In the genomic region with DNA sequence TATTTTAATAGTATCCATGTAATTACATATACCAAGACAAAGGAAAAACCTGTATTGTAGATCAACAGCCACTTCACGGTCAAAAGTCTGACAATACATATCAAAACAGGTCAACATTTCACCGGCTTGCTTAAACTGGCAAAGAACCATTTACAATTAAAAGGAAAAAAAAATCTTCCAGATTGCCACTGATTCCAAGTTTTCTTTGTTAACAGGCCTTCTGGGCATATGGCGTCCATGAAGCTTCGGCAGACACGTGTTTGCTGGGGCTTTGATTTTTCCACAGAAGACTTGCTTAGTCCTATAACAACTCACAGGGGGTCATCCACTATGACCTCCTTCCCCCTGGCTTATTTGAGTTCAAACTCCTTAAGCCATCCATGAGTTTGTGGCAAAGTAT, we compare ENCODE assay signal across 23 mouse cellular contexts.
"Had no signal": no experiment of that assay in that cellular context is flagged by ENCODE, and none has a peak within 500 bp of the region (broad histone marks: within the 10 kb centered on the region; RNA-seq: fewer than 3 reads in every experiment).

No protein-coding gene starts in this region.

- H3K9ac ChIP-seq: limb, embryonic 13.5 days; liver, embryonic 12.5 days; liver, embryonic 15.5 days; lung, embryonic 15.5 days; midbrain, embryonic 15.5 days; neural tube, embryonic 12.5 days; neural tube, embryonic 15.5 days; stomach, embryonic 15.5 days had no signal

- H3K4me3 ChIP-seq: left cerebral cortex, adult 2 months; limb, embryonic 13.5 days; liver, embryonic 12.5 days; liver, embryonic 15.5 days; lung, embryonic 15.5 days; megakaryocyte, embryonic 14.5 days; midbrain, embryonic 10.5 days; midbrain, embryonic 15.5 days; neural tube, embryonic 12.5 days; neural tube, embryonic 15.5 days; stomach, embryonic 15.5 days had no signal

- DNase-seq: kidney, adult 18-20 months; kidney, adult 9 months; kidney, postnatal 25 days; layer of hippocampus, postnatal 36 days; liver; lung, adult 18-20 months; lung, postnatal 10 days; lung, postnatal 36 days; retina, postnatal 1 day; right cerebral cortex, postnatal 25 days; spleen, adult 18-20 months; thymus, postnatal 25 days had no signal

- H3K27me3 ChIP-seq: limb, embryonic 13.5 days; liver, embryonic 12.5 days; liver, embryonic 15.5 days; lung, embryonic 15.5 days; megakaryocyte, embryonic 14.5 days; midbrain, embryonic 15.5 days; neural tube, embryonic 12.5 days; neural tube, embryonic 15.5 days; stomach, embryonic 15.5 days had no signal

- H3K27ac ChIP-seq: left cerebral cortex, adult 2 months; limb, embryonic 13.5 days; liver, embryonic 12.5 days; liver, embryonic 15.5 days; lung, embryonic 15.5 days; midbrain, embryonic 10.5 days; midbrain, embryonic 15.5 days; neural tube, embryonic 12.5 days; neural tube, embryonic 15.5 days; stomach, embryonic 15.5 days had no signal

- ATAC-seq: liver, embryonic 12.5 days; midbrain, embryonic 15.5 days had no signal

- H3K4me1 ChIP-seq: liver, embryonic 12.5 days; liver, embryonic 15.5 days; lung, embryonic 15.5 days; megakaryocyte, embryonic 14.5 days; midbrain, embryonic 10.5 days; midbrain, embryonic 15.5 days; neural tube, embryonic 12.5 days; neural tube, embryonic 15.5 days; stomach, embryonic 15.5 days had no signal

- H3K9me3 ChIP-seq: limb, embryonic 13.5 days; liver, embryonic 12.5 days; liver, embryonic 15.5 days; lung, embryonic 15.5 days; midbrain, embryonic 10.5 days; midbrain, embryonic 15.5 days; neural tube, embryonic 12.5 days; neural tube, embryonic 15.5 days; stomach, embryonic 15.5 days had no signal

- H3K36me3 ChIP-seq: liver, embryonic 12.5 days; liver, embryonic 15.5 days; midbrain, embryonic 10.5 days; midbrain, embryonic 15.5 days; neural tube, embryonic 12.5 days; neural tube, embryonic 15.5 days; stomach, embryonic 15.5 days had no signal

- H3K4me2 ChIP-seq: limb, embryonic 13.5 days; liver, embryonic 12.5 days; liver, embryonic 15.5 days; lung, embryonic 15.5 days; midbrain, embryonic 15.5 days; neural tube, embryonic 12.5 days; neural tube, embryonic 15.5 days; stomach, embryonic 15.5 days had no signal
